Mouse (Mus musculus): Measurements from ENCODE around the gene Pola1. TPM values are rescaled to one million over a fixed set of nuclear protein-coding genes. Genes with fewer than 3 reads are reported as not detected.

Gene Pola1
- polyA plus RNA-seq (2016; fragmentation: Nextera tagmentation; extraction: Ambion mirVana): 23.6 and 23.9 TPM in 2 replicates

- Histone ChIP-seq H3K4me2 (peak within 1 kb of the TSS; percentile 53), H3K4me1 (peaks cover 7% of the 10 kb centered on the region; the same call in 1 of the 2 replicates), H3K27ac (peak within 1 kb of the TSS; percentile 31; the same call in 1 of the 2 replicates), H3K27me3 (no peaks in the 10 kb centered on the region), H3K9ac (peak within 1 kb of the TSS; percentile 51), H3K36me3 (replicated peaks) (no peaks in the 10 kb centered on the region), H3K4me3 (replicated peaks) (peak within 1 kb of the TSS; percentile 49), H3K9me3 (no peaks in the 10 kb centered on the region)
- WGBS: 17% methylated on average over 53 of the region's 53 CpGs
- peak; percentile 98 for ATAC-seq (ENCODE audit: low FRiP score)
Measured at GRCm38 (mm10) chrX:93631657-93632449, at the start of gene Pola1. TSS of gene Pola1 (minus strand) at chrX:93632155.

- Histone ChIP-seq H3K27ac (no peak overlapping the region), H3K4me3 (replicated peaks) (peak overlapping the region; percentile 35; the same call in 1 of the 2 replicates), H3K4me2 (peak overlapping the region; percentile 49), H3K9ac (no peak overlapping the region), H3K9me3 (no peaks in the 10 kb centered on the region), H3K4me1 (no peaks in the 10 kb centered on the region), H3K36me3 (replicated peaks) (no peaks in the 10 kb centered on the region), H3K27me3 (no peaks in the 10 kb centered on the region)
- no peak for ATAC-seq (ENCODE audit: low FRiP score)
- WGBS: 53% methylated on average over 2 of the region's 2 CpGs
Measured at GRCm38 (mm10) chrX:93676228-93676627, 44.3 kb upstream of the Pola1 start.

- WGBS: 20% methylated on average over 19 of the region's 19 CpGs
- Histone ChIP-seq H3K9me3 (no peaks in the 10 kb centered on the region), H3K27me3 (no peaks in the 10 kb centered on the region), H3K27ac (peak overlapping the region; percentile 88), H3K9ac (peak overlapping the region; percentile 44), H3K36me3 (replicated peaks) (no peaks in the 10 kb centered on the region), H3K4me2 (peak overlapping the region; percentile 49), H3K4me1 (no peaks in the 10 kb centered on the region), H3K4me3 (replicated peaks) (peak overlapping the region; percentile 35)
- peak; percentile 99 for ATAC-seq (ENCODE audit: low FRiP score)
Measured at GRCm38 (mm10) chrX:93674836-93675795, 43.2 kb upstream of the Pola1 start.

DNA sequence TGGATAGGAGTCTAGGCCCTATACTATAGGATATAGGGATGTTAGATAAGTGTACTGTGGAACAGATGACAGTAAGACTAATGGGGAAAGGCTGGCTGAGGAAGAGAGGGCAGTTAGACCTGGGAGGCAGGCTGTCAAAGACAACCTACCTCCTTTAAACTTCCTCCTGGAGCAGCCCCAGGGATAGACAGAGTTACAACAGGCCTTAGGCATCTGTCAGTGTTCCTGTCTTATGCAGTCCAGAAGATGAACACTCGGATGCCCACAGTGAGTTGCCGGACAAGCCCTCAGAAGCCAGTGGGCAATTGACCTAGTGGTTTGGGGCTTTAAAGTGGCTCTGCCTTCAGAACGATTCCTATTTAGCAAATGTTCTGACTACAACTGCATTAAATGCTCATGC lies 42.5 kb upstream of the Pola1 start:
- no peaks in the 10 kb centered on the region for H3K9me3 ChIP-seq
- H3K4me1 ChIP-seq: no peaks in the 10 kb centered on the region
- no peaks in the 10 kb centered on the region for H3K36me3 ChIP-seq (replicated peaks)
- ATAC-seq (ENCODE audit: low FRiP score): peak; percentile 20; the same call in 1 of the 2 replicates
- H3K4me2 ChIP-seq: peak overlapping the region; percentile 49
- no peaks in the 10 kb centered on the region for H3K27me3 ChIP-seq
- peak overlapping the region; percentile 88 for H3K27ac ChIP-seq
- H3K4me3 ChIP-seq (replicated peaks): peak overlapping the region; percentile 35
- 49% methylated on average over 3 of the region's 3 CpGs for WGBS
- no peak overlapping the region for H3K9ac ChIP-seq

GRCm38 (mm10) chrX:93664787-93665186 lies 32.8 kb upstream of the Pola1 start:
- no peak overlapping the region for H3K4me2 ChIP-seq
- 82% methylated on average over 4 of the region's 4 CpGs for WGBS
- H3K27me3 ChIP-seq: no peaks in the 10 kb centered on the region
- ATAC-seq (ENCODE audit: low FRiP score): no peak
- H3K4me3 ChIP-seq (replicated peaks): no peak overlapping the region
- no peak overlapping the region for H3K9ac ChIP-seq
- no peak overlapping the region for H3K27ac ChIP-seq
- H3K4me1 ChIP-seq: no peaks in the 10 kb centered on the region
- no peaks in the 10 kb centered on the region for H3K36me3 ChIP-seq (replicated peaks)
- no peaks in the 10 kb centered on the region for H3K9me3 ChIP-seq

DNA sequence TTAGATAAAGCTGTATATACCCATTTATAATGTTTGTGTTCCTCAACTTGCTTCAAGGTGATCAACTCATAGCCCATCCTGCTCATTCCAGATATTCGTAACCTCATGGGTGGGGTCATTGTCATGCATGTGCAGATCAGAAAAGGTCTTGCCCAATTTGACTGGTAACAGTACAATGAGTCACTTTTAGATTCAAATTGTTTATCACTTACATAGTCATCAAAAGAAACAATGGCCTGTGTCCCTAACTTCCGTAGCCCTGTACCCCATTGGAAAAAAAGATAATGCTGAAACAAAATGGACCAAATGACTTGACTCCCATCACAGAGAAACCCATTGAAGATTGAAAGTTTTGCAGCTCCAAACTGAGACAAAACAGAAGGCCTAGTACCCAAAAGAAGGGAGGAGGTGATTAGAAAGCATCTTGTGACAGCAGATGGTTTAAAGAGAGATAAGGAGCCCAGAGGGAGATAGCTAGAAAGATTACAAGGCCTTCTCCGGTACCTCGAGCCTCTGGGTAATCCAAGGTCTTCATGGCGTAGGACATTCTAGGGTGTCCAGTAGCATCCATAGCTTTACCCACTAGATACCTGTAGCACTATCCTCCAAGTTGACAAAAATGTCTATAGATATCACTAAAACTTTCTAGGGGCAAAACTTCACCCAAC lies 32.1 kb upstream of the Pola1 start:
- H3K27me3 ChIP-seq: no peaks in the 10 kb centered on the region
- H3K9me3 ChIP-seq: no peaks in the 10 kb centered on the region
- no peak overlapping the region for H3K4me2 ChIP-seq
- H3K27ac ChIP-seq: no peak overlapping the region
- no peak for ATAC-seq (ENCODE audit: low FRiP score)
- no peak overlapping the region for H3K9ac ChIP-seq
- H3K4me3 ChIP-seq (replicated peaks): no peak overlapping the region
- no peaks in the 10 kb centered on the region for H3K4me1 ChIP-seq
- 92% methylated on average over 5 of the region's 5 CpGs for WGBS
- no peaks in the 10 kb centered on the region for H3K36me3 ChIP-seq (replicated peaks)

DNA sequence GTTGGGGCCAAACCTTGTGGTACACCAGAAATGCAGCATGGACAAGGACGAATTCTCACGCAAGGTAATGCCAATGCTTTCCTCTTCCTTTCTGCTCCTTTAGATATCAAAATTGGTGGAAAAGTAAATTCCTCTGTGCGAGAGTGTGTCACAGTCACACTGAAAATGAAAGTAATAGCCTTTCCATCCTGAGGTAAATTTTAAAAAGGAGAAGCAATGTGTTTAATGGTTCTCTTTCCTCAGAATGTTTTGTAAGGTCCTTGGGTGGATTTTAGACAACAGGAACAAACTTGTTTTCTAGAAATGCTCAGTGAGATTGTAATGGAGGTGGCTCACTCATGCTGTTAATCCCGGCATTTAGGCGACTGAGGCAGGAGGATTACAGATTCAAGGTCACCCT lies 23.2 kb upstream of the Pola1 start:
- H3K4me1 ChIP-seq: peaks cover 5% of the 10 kb centered on the region; the same call in 1 of the 2 replicates
- H3K9me3 ChIP-seq: no peaks in the 10 kb centered on the region
- no peaks in the 10 kb centered on the region for H3K36me3 ChIP-seq (replicated peaks)
- no peak overlapping the region for H3K4me3 ChIP-seq (replicated peaks)
- H3K9ac ChIP-seq: no peak overlapping the region
- WGBS: 82% methylated on average over 5 of the region's 5 CpGs
- H3K27ac ChIP-seq: no peak overlapping the region
- ATAC-seq (ENCODE audit: low FRiP score): no peak
- H3K27me3 ChIP-seq: no peaks in the 10 kb centered on the region
- no peak overlapping the region for H3K4me2 ChIP-seq

GRCm38 (mm10) chrX:93654218-93655002 lies 22.5 kb upstream of the Pola1 start, which contains the start of gene Pcyt1b:
TSS of gene Pcyt1b (plus strand) at chrX:93654863.
- Histone ChIP-seq H3K4me1 (peaks cover 5% of the 10 kb centered on the region; the same call in 1 of the 2 replicates), H3K9ac (no peak within 1 kb of the TSS), H3K9me3 (no peaks in the 10 kb centered on the region), H3K27ac (no peak within 1 kb of the TSS), H3K4me3 (replicated peaks) (no peak within 1 kb of the TSS), H3K27me3 (no peaks in the 10 kb centered on the region), H3K36me3 (replicated peaks) (no peaks in the 10 kb centered on the region), H3K4me2 (no peak within 1 kb of the TSS)
- no peak for ATAC-seq (ENCODE audit: low FRiP score)
- 9% methylated on average over 3 of the region's 3 CpGs for WGBS

- no peak for ATAC-seq (ENCODE audit: low FRiP score)
- Histone ChIP-seq H3K4me1 (peaks cover 5% of the 10 kb centered on the region; the same call in 1 of the 2 replicates), H3K9ac (no peak overlapping the region), H3K36me3 (replicated peaks) (no peaks in the 10 kb centered on the region), H3K27me3 (no peaks in the 10 kb centered on the region), H3K27ac (no peak overlapping the region), H3K4me2 (no peak overlapping the region), H3K9me3 (no peaks in the 10 kb centered on the region), H3K4me3 (replicated peaks) (no peak overlapping the region)
- WGBS: 94% methylated on average over 2 of the region's 2 CpGs
Measured at GRCm38 (mm10) chrX:93650738-93651137, 18.8 kb upstream of the Pola1 start.

GRCm38 (mm10) chrX:93644022-93644421 lies 12.1 kb upstream of the Pola1 start:
- Histone ChIP-seq H3K4me2 (no peak overlapping the region), H3K27ac (no peak overlapping the region), H3K9ac (no peak overlapping the region), H3K27me3 (no peaks in the 10 kb centered on the region), H3K9me3 (no peaks in the 10 kb centered on the region), H3K4me1 (no peaks in the 10 kb centered on the region), H3K36me3 (replicated peaks) (no peaks in the 10 kb centered on the region), H3K4me3 (replicated peaks) (no peak overlapping the region)
- no peak for ATAC-seq (ENCODE audit: low FRiP score)

DNA sequence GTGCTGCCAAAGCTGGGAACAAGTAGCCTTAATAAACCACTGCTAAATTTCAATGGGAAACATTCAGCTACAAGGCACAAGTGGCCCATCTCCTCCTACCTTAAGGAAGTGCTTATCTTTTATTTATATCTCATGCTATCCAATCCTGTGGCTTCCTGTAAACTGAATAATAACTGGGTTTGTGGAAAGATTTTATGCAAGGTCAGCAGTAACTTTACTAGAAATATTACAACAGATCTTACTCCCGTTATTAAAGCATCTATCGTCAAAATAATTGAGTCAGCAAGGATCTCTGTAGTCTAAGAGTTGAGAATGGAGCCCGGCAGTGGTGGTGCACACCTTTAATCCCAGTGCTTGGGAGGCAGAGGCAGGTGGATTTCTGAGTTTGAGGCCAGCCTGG lies 11.6 kb upstream of the Pola1 start:
- ATAC-seq (ENCODE audit: low FRiP score): no peak
- H3K9ac ChIP-seq: no peak overlapping the region
- no peaks in the 10 kb centered on the region for H3K9me3 ChIP-seq
- no peaks in the 10 kb centered on the region for H3K4me1 ChIP-seq
- no peak overlapping the region for H3K4me2 ChIP-seq
- H3K36me3 ChIP-seq (replicated peaks): no peaks in the 10 kb centered on the region
- no peak overlapping the region for H3K4me3 ChIP-seq (replicated peaks)
- no peaks in the 10 kb centered on the region for H3K27me3 ChIP-seq
- WGBS: 92% methylated on average over 3 of the region's 3 CpGs
- no peak overlapping the region for H3K27ac ChIP-seq
